Mouse (Mus musculus) kidney, adult 11 months (tissue): ENCODE measurements around the gene Tsc22d3.
A peak's percentile ranks its signal among the peaks of the same experiment; 100 is the strongest.
"Not testable (repeated sequence)": the region's sequence is repeated elsewhere in the genome, so short reads cannot be mapped to it uniquely, and the experiment has no call there.

Experiments used
- DNase-seq: peaks from one replicate; pipeline ENCODE4 v3.0.0; 2022

The Tsc22d3 gene

DNA sequence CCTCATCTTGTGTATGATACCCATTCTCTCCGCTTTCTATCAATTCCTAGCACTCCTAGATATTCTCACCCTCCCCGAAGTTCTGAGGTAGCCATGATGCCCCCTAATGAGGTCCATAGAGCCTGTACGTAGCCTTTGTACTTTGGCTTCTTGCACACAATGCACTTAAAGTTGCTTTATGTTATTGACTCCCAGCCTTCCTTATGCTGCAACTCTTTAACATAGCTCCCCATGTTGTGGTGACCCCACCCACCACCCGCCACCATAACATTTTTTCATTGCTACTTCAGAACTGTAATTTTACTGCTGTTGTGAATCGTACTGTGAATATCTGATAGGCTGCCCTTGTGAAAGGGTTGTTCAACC is 74.2 kb downstream of the Tsc22d3 start:
- no peak for DNase-seq

- DNase-seq = no peak
These were observed 74.7 kb downstream of the Tsc22d3 start for GRCm38 (mm10) chrX:140525604-140526252.

- DNase-seq = no peak
These were observed 76.2 kb downstream of the Tsc22d3 start for GRCm38 (mm10) chrX:140524231-140524630.

GRCm38 (mm10) chrX:140522071-140522765 is 78.2 kb downstream of the Tsc22d3 start:
- DNase-seq = peak; percentile 64

DNA sequence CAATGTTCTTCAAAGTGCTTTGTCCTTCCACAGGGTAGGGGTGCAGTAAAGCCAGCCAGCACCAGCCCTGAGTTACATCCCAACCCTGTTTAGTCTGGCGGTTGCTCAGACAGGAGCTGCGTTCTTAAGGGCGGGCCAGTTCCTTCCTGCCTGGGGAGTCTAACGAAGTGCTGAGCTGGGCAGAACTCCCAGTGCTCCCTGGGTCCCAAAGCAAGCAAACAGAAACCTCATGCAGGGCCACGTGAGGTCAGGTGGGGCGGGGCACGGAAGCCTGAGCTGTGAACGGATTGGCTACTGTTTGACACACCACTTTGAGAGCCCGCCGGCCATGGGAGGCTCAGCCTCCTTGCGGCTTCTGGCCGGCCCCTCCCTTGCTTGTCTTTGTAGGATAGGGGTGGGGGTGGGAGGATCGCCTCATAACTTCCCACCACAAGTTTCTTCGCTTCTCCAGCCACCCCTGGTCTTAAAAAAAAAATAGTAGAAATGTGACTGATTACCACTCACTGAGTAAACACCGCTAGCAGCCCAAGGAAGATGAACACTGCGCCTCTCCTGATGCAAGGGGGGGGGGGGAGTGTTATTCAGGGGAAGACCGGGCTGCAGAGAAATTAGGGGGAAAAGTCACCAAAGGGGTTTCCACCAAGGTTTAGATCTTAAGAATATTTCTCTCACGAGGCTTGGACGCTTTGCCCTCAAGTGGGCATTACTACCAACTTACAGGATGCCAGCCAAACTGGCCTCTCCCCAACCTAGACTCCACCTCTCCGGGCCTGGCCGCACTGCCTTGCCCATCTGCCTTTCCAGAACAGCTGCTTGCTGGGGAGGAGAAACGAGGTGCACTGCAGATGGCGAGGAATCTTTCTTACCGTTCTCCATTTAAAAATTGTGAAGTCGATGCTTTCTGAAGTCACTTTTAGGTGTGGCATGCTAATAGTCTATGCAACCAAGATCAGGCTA is 80.0 kb downstream of the Tsc22d3 start:
- DNase-seq = peak; percentile 98

- DNase-seq = no peak
These were observed 82.1 kb downstream of the Tsc22d3 start for GRCm38 (mm10) chrX:140518351-140518750.

DNA sequence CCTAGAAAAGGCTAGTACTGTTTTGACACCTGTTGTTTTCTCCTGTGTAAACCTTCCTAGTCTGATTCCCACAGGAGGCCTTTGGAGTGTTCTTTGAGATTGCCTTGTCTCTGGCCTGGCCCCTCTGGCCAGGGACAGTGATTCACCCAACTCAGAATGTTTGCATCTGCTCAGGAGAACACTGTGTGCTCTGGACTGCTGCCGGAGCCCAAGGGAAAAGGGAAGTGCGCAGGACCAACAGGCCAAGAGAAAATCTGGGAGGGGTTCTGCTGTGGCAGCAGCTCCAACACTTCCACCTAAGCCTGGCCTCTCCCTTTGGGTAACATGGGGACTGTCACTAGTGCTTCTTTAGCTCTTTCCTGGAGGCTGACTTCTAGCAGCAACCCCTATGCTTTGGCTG is 87.1 kb downstream of the Tsc22d3 start:
- no peak for DNase-seq

GRCm38 (mm10) chrX:140511687-140512651 is 88.5 kb downstream of the Tsc22d3 start:
- DNase-seq = no peak

DNA sequence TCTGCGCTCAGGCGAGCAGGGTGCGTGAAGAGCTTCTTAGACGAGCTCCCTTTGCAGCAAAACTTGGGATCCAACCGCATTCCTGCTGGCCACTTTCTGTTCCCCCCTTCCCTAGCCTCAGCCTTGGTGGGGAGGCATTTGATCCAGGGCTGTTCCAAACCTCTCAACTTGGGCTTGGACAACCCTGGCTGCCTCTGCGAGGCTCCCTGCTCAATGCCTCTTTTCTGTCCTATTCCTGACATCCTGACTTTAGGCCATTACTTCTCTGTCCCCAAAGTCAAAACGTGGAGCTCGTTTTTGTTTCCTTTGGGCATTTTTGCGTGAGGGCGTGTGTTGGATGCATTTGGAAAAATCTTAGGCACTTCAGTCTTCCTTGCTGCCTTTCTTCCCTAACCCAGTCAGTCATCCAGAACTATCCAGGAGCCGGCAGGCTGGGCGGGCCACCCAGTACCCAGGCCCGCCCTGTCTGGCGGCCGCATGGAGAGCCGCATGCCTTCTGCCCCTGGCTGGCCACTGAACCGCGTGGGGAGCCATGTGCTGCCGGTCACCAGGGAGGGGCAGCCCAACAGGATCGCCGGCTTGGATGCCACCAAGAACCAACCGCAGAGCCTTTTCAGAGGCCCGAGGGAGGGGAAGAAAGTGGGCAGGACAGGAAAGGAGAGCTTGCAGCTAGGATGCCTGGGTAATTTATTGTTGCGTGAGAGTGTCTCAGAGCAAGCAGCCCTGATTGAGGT is 89.6 kb downstream of the Tsc22d3 start:
- peak; percentile 90 for DNase-seq

GRCm38 (mm10) chrX:140509817-140510216 is 90.6 kb downstream of the Tsc22d3 start:
- no peak for DNase-seq

DNA sequence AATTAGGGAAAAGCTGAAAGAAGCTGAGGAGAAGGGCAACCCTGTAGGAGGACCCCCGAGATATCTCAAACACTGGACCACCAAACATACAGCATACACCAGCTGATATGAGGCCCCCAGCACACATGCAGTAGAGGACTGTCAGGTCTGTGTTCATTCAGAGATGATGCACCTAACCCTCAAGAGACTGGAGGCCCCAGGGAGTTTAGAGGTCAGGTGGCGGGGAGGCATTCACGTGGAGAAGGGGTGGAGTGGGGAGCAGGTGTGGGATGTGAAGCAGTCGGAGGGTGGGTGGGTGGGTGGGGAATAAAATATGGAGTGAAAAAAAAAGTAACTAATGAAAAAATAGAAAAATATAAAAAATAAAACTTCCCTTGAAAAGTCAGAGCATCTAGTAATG is 91.7 kb downstream of the Tsc22d3 start:
- DNase-seq = not testable (repeated sequence)

DNA sequence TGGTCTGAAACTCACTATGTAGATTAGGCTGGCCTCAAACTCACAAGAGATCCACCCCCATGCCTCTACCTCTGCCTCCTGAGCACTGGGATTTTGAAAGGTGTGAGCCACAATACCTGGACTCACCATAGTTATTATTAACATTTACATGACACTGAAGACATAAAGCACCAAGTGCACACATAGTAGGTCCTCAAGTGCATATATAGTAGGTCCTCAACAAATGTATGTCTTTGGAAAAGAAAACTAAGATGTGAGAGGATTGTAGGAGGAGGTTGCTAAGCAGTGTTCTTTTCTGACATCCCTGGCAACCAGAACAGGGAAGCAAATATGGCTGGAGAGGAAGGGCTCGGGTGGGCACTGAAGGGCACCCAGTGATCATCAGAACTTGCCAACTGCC is 93.1 kb downstream of the Tsc22d3 start:
- no peak for DNase-seq

DNA sequence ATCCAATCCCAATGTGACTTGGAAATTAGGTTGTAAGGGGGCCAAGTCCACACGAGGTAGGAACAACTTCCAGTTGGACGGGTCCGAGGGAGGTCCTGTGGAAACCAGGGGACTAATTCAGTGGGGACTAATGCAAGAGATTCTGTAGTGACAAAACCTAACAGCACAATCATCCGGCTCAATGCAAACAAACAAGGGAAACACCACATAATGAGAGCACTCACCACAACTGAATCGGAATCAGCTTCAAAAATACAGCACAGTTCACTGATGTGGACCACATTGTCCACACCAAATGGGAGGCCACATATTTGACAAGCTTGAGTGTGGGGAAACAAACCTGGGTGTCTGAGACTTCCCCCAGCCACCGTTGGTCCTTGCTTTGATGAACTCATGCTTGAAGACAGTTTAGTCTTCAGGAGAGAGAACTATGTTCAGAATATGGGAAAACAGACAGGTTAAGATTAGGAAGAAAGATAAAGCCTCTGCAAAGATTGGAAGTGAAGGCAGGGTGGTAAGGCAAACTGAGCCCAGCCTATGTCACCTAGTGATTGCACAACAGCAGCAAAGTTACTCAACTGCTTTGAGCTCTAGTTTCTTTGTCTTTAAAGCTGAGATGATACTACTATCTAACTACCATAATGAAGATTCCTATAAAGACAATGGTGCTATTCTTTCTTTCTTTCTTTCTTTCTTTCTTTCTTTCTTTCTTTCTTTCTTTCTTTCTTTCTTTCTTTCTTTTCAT is 93.9 kb downstream of the Tsc22d3 start:
- DNase-seq = no peak

GRCm38 (mm10) chrX:140505497-140506238 is 94.8 kb downstream of the Tsc22d3 start:
- peak; percentile 71 for DNase-seq

DNA sequence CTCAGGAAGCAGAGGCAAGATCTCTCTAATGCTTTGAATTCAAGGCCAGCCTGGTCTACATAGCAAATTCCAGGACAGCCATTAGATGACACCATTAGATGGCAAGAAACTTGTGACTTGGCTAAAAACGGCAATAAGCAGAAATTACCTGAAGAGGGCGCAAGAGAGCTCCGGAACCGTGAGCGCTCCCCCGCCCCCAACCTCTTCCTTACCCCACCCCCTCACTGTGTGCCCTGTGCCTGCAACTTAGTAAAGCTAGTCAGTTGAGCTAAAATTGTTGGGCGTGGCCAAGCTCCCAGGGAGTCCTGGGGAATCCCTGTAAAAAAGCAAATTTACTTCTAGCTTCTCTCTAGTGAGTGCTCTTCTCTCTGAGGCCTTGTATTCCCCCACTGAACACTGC is 96.6 kb downstream of the Tsc22d3 start:
- peak; percentile 54 for DNase-seq

DNA sequence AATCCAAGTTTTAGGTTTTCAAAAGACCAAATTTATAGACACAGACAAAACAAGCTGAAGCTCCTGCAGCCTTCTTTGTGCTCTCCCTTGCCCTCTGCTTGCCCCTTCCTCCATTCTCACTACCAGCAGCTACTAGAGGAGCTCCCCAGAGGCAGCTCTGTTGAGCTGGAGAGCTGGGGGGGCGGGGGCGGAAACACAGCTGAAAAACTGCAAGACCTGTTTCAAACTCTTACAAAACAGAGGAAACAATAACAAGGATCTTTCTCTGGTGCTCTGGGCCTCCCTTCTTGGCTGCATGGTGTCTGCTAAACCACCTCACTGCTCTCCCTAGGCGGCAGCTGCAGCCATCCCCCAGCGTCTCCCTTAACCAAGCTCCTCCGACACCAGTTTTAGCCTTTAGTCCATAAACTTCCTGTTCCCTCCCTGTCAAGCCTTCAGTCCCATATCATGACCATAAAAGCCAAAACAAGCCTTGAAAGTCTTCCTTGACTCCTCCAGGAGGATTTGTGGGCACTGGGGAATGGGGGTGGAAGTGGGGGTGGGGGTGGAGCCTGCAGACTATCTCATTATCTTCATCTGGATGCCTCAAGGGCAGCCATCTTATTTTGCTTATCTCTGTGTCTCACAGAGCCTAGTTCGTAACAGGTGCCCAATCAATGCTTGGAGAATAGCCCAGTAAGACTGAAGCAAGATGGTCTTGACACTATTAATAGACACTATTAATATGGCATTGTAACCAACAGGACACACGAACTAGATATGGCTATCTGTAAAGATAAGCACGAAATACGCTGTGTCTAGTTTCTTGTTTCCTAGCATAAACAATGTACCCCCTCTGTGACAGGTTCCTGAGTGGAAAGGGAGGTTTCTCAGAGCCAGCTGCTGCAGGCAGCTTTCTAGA is 98.8 kb downstream of the Tsc22d3 start:
- DNase-seq = no peak

DNA sequence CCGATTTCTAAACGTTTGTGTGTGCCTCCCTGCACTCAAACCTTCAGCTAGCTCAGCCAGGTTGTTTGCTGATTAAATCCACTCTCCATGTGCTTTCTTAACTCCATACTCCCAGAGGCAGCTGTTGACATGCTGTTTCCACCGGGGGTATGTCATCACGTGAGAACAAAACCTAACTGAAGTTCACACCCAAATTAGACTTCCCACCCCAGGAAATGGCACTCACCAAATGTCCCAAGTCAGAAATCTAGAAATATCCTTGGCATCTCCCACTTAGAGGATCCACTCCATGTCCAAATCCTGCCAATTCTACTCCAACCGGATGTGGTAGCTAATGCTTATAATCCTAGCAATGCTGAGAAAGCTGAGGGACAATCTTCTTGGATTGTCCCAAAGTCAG is 100.2 kb downstream of the Tsc22d3 start:
- DNase-seq = no peak

- not testable (repeated sequence) for DNase-seq
These were observed 102.0 kb downstream of the Tsc22d3 start for GRCm38 (mm10) chrX:140498431-140498830.

DNA sequence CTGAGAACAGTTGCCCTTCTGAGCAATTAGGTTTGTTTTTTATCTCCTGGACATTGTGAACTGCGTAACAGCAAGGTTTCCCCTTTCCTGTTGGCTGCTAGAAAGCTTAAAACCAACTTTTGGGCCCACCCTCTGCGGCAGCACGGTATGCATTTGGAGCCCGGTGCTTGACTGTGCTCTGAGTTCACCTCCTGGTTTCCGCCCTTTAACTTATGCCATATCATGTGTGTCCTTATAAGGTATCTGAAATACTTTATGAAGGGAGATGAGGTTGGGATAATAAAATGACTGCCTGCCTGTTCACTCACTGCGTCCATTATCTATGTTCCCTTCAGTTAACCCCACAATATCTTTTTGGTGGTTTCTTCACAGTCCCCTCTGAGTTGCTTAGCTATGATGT is 106.3 kb downstream of the Tsc22d3 start:
- no peak for DNase-seq
